Mouse (Mus musculus) gastrocnemius, postnatal 25 days (tissue): Measurements from ENCODE around the gene Tspo2. TPM values are rescaled to one million over a fixed set of nuclear protein-coding genes. Genes with fewer than 3 reads are reported as not detected.
"Not testable (repeated sequence)": the region's sequence is repeated elsewhere in the genome, so short reads cannot be mapped to it uniquely, and the experiment has no call there.

Experiments
- DNase-seq: peaks from one replicate; pipeline ENCODE4 v3.0.0; 2022
- long read RNA-seq, 2 experiments: library from polyadenylated mRNA; stranded (forward); transcript quantifications; one replicate each; pipeline ENCODE4 v2.0.0; 2021
- total RNA-seq, 2 experiments: library from RNA; stranded (reverse); gene quantifications; 1 replicate in 1 of 2; 2 replicates in 1 of 2; pipeline ENCODE4 v1.2.3; 2021

Gene Tspo2
- total RNA-seq: not detected
- long read RNA-seq, experiment 1: 0 reads
- long read RNA-seq, experiment 2: 0 reads

- DNase-seq: no peak
Observed at GRCm38 (mm10) chr17:48451353-48451675, at the start of gene Tspo2. Gene Tspo2, minus strand, starts transcription at chr17:48451522.

- no peak for DNase-seq
Observed at GRCm38 (mm10) chr17:48500846-48501445, 49.6 kb upstream of the Tspo2 start.

DNA sequence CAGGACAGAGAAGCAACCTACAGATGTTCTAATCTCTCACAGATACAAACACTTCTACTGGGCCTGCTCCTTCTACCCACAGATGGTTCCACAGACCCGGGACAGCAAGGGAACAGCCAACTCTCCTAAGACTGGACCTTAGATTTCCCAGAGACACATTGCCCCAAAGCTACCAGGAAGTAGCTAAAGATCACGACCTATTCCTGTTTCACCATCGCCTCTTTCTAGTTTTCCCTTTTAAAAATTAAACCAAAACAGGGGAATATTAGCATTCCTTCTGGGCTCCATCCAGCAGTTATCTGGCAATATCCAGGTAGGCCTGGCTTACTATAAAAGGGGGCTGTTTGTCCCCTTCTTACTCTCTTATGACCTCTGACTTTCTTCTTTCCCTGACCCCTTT is 46.7 kb upstream of the Tspo2 start:
- no peak for DNase-seq

DNA sequence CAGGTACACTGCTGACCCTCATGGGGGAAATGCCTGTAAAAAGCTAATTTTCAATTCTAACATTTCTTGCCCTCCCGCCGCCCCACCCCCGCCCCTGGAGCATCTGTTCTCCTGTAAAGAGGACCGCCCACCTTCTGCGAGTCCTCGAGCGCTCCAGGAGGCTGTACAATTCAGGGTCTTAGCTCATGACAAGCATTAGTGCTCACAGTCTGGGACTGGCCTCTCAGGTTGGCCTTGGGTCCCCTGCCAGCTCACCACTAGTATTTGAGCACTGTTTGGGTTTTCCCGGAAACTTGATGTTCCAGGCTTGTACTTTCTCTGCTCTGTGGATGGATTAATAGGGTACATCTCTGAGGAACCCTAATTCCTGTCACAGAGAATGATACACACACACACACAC is 42.7 kb upstream of the Tspo2 start:
- no peak for DNase-seq

GRCm38 (mm10) chr17:48493582-48493981 is 42.3 kb upstream of the Tspo2 start:
- no peak for DNase-seq

DNA sequence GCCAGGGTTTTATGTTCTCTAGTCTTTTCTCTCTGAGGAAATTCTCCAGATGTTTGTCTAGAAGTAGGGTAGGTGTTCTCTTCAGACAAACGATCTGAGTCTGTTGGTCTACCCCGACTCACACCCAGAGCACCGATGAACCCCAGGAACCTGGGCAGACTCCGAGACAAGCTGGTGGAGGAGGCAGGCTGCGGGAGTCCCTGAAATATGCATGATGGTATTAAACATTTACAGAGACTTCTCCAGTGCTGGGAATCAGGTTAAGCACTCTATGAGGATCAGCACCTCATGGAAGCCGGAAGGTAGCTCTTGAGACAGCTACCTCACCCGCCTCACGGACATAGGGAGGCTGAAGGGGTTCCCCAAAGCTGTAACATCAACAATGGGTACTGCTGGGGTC is 41.3 kb upstream of the Tspo2 start:
- no peak for DNase-seq

- DNase-seq: no peak
Observed at GRCm38 (mm10) chr17:48489466-48489865, 38.1 kb upstream of the Tspo2 start.

DNA sequence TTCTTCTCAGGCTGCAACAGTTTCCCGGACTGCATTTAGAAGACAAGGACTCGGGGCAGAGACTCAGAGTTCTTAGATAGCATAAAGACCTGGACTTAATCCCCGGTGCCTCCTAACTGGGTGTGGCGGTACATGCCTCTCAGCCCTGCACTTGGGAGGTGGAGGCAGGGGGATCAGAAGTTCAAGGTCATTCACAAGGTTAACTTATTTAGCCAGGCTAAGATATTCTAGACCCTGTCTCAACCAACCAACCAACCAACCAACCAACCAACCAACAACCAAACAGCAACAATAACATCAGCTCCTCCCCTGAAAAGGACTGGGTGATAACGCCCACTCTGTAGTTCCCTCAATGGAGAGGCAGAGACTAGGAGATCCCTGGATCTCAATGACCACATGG is 32.9 kb upstream of the Tspo2 start:
- no peak for DNase-seq

- DNase-seq: no peak
Observed at GRCm38 (mm10) chr17:48483764-48484163, 32.4 kb upstream of the Tspo2 start.

DNA sequence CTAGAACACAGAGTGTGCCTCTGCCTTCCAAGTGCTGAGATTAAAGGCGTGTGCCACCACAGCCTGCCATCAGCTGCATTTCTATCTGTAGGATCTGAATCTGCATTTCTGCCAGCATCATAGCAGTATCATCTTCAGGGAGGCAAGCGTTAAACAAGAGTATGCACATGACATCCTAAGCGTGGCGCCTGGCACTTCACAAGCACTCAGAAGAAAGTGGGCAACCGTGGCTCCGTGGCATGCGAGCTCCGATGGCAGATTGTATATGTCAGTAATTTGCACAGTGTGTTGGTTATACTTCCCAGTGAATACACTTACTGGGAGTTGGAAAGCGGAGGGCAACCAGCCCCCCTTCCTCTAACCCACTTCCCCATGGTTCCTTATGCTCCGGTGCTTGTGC is 28.6 kb upstream of the Tspo2 start:
- DNase-seq: no peak

GRCm38 (mm10) chr17:48475444-48475843 is 24.1 kb upstream of the Tspo2 start:
- DNase-seq: no peak

DNA sequence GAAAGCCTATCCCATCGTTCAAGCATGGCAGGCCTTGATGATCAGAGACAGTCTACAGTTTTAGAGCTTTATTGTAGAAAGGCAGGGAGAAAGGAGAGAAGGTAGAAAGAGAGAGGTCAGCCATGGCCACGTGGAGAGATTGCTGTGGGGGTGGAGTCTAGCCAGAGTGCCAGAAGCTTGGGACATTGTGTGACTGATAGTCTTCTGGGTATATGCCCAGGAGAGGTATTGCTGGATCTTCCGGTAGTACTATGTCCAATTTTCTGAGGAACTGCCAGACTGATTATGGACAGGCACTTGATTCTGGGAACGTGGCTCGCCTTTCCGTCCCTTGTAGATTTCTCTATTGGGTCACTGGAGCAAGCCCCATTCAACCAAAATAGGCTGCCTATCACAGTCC is 23.0 kb upstream of the Tspo2 start:
- not testable (repeated sequence) for DNase-seq

GRCm38 (mm10) chr17:48467395-48468231 is 16.3 kb upstream of the Tspo2 start:
- DNase-seq: peak; percentile 57

- no peak for DNase-seq
Observed at GRCm38 (mm10) chr17:48466769-48467394, 15.6 kb upstream of the Tspo2 start.

- DNase-seq: no peak
Observed at GRCm38 (mm10) chr17:48463391-48463790, 12.1 kb upstream of the Tspo2 start.

GRCm38 (mm10) chr17:48462096-48462495 is 10.8 kb upstream of the Tspo2 start:
- DNase-seq: no peak

DNA sequence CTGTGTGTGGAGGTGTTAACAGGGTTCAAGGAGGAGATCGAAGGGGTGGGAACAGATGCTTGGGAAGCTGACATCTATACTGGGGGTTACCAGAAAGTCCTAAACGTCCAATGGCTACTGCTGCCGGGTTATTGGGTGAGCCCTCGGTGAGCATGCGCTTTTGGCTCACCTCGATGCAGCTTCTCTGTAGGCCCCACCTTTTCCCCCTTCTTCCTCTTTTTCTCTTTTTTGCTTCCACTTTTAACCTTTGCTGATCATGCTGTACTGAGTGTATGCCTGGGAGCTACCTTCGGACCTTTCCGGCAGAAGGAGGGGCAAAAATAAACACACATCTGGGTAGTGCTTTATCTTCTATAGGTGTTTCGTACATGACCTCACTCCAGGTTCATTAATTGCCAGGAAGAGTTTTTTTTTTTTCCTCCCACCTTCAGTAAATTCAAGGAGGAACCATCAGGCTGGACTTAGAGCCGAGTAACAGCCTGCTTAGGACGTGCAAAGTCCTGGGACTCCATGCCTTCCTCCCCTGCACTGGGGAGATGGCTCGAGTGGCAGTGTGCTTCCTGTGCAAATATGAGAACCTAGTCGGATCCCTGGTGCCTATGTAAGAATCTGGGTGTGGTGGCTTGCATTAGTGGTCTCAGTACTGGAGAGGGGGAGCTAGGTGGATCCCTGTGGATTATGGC is 6.8 kb upstream of the Tspo2 start:
- DNase-seq: no peak

GRCm38 (mm10) chr17:48455955-48456354 is 4.6 kb upstream of the Tspo2 start:
- no peak for DNase-seq

GRCm38 (mm10) chr17:48454688-48455087 is 3.4 kb upstream of the Tspo2 start, which contains the start of gene Unc5cl:
Gene Unc5cl, plus strand, starts transcription at chr17:48454901.
- DNase-seq: no peak

DNA sequence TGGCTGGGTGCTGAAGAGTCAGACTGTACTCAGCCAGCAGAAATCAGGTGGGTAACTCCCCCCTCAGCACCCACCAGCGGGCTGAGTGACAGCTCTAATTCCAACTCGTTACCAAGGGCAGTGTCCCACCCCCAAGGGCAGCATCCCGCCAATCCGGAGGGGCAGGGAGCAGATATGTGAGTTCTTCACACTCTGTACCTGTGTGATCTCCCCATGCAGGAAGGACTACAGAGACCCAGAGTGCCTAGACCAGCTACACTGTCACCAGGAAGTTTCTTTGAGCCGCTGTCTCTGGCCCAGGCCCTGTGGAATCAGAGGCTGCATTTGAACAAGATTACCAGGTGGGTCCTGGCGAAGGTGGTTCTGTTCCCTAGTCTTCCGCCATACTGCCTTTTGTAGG is 2.9 kb upstream of the Tspo2 start:
- DNase-seq: no peak

GRCm38 (mm10) chr17:48453489-48453888 is 2.2 kb upstream of the Tspo2 start:
- DNase-seq: no peak

GRCm38 (mm10) chr17:48451753-48452444 is 577 bp upstream of the Tspo2 start:
- no peak for DNase-seq
